Mouse (Mus musculus) intestine, postnatal 0 days (tissue): Measurements from ENCODE around the gene Ccdc146. TPM values are rescaled to one million over a fixed set of nuclear protein-coding genes. Genes with fewer than 3 reads are reported as not detected.
"Not testable (repeated sequence)": the region's sequence is repeated elsewhere in the genome, so short reads cannot be mapped to it uniquely, and the experiment has no call there.

Experiments
- ATAC-seq: fragments of 200-750 bp; cut with Nextera tagmentation; 2 replicates; pipeline ENCODE4 v1.8.0; 2017; ENCODE audit warnings: mild to moderate bottlenecking, moderate TSS enrichment, moderate library complexity
- H3K27ac ChIP-seq: fragments of 300-500 bp; sonication (generic); 2 replicates; pipeline ENCODE4 v1.5.1; 2014; ENCODE audit warnings: mild to moderate bottlenecking, low read depth, low read length, moderate library complexity
- H3K27me3 ChIP-seq: fragments of 300-500 bp; sonication (generic); replicated peaks from 2 replicates; pipeline ENCODE4 v1.6.1; 2014; ENCODE audit warnings: low read length, mixed read lengths; ENCODE audit not compliant: control insufficient read depth, insufficient read depth
- H3K36me3 ChIP-seq: fragments of 300-500 bp; sonication (generic); 2 replicates; pipeline ENCODE4 v1.6.1; 2014; ENCODE audit warnings: mild to moderate bottlenecking, moderate library complexity; ENCODE audit not compliant: control insufficient read depth, insufficient read depth
- H3K4me1 ChIP-seq: fragments of 300-500 bp; sonication (generic); replicated peaks from 2 replicates; pipeline ENCODE4 v1.6.1; 2014; ENCODE audit warnings: antibody characterized with exemption, low read length, mixed read lengths; ENCODE audit not compliant: control insufficient read depth, insufficient read depth
- H3K4me2 ChIP-seq: fragments of 300-500 bp; sonication (generic); replicated peaks from 2 replicates; pipeline ENCODE4 v1.6.1; 2014; ENCODE audit warnings: low read depth, mild to moderate bottlenecking, moderate library complexity
- H3K4me3 ChIP-seq: fragments of 300-500 bp; sonication (generic); 2 replicates; pipeline ENCODE4 v1.5.1; 2014; ENCODE audit warnings: low read depth, low read length
- H3K9ac ChIP-seq: fragments of 300-500 bp; sonication (generic); 2 replicates; pipeline ENCODE4 v1.6.1; 2014; ENCODE audit warnings: mild to moderate bottlenecking, low read depth, low read length
- H3K9me3 ChIP-seq: fragments of 300-500 bp; sonication (generic); 2 replicates; pipeline ENCODE4 v1.6.1; 2016; ENCODE audit warnings: mixed run types; ENCODE audit not compliant: control insufficient read depth
- CTCF ChIP-seq: sonication (generic); IDR thresholded peaks from 2 replicates; pipeline ENCODE4 v1.5.1; 2016; ENCODE audit warnings: low read depth, mild to moderate bottlenecking, control low read depth, antibody characterized with exemption, moderate library complexity
- WGBS: fragments of 180-500 bp; shearing (Covaris S2); extraction: QIAGEN DNeasy Blood & Tissue Kit; methylation state at CpG from one replicate; pipeline ENCODE4 v1.1.7; 2014; 5-methylcytosine and 5-hydroxymethylcytosine counted together
- polyA plus RNA-seq: library from polyadenylated mRNA; unstranded; fragments of >200 nt; fragmentation: Nextera tagmentation; extraction: Ambion mirVana; gene quantifications from 2 replicates; pipeline ENCODE4 v1.2.1, GENCODE M21; 2015

Ccdc146 gene
- polyA plus RNA-seq, 1 experiment from 2014 or later: 0.44 TPM

DNA sequence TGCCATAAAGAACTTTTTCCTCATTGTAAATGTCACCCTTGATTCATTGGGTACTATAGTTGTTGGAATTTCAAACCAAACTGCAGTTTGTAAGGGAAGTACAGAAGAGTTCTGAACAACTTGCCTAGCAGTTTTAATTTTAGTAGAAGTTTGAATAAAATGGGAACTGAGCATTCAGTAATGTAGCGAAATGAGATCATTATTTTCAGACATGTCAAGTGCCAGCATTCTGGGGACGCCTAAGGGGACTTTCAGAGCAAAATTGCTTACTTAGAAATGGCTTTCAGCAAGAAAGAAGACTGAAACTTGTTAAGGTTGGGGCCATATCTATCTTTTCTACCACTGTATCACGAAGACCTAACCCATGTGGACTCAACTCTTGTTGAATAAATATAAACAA, 65.8 kb downstream of the Ccdc146 start:
- no peaks in the 10 kb centered on the region for H3K36me3 ChIP-seq
- H3K27me3 ChIP-seq: no peaks in the 10 kb centered on the region
- H3K4me3 ChIP-seq: no peak overlapping the region
- TF ChIP-seq CTCF: no peak
- WGBS: 74% methylated on average over 3 of the region's 3 CpGs
- H3K4me2 ChIP-seq: no peak overlapping the region
- H3K9me3 ChIP-seq: no peaks in the 10 kb centered on the region
- no peak overlapping the region for H3K27ac ChIP-seq
- ATAC-seq: no peak
- no peak overlapping the region for H3K9ac ChIP-seq
- H3K4me1 ChIP-seq: no peaks in the 10 kb centered on the region

DNA sequence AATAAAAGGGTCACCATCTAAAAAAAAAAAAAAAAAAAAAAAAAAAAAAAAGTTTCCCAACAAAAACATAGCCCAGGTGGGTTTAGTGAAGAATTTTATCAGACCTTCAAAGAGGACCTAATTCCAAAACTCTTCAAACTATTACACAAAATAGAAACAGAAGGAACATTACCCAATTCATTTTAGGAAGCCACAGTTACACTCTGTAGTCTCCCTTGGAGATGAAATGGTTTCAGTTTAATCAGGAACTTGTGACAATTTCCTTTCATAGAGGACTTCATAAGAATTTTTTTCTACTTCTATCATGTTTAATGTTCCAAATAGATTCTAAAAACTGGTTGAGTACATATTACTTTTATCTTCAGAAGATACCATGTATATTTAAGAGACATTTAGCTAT, 72.8 kb downstream of the Ccdc146 start:
- no peak overlapping the region for H3K27ac ChIP-seq
- no peak overlapping the region for H3K9ac ChIP-seq
- H3K27me3 ChIP-seq: no peaks in the 10 kb centered on the region
- H3K4me1 ChIP-seq: no peaks in the 10 kb centered on the region
- H3K4me2 ChIP-seq: no peak overlapping the region
- H3K9me3 ChIP-seq: no peaks in the 10 kb centered on the region
- H3K36me3 ChIP-seq: no peaks in the 10 kb centered on the region
- TF ChIP-seq CTCF: no peak
- no peak for ATAC-seq
- no peak overlapping the region for H3K4me3 ChIP-seq

DNA sequence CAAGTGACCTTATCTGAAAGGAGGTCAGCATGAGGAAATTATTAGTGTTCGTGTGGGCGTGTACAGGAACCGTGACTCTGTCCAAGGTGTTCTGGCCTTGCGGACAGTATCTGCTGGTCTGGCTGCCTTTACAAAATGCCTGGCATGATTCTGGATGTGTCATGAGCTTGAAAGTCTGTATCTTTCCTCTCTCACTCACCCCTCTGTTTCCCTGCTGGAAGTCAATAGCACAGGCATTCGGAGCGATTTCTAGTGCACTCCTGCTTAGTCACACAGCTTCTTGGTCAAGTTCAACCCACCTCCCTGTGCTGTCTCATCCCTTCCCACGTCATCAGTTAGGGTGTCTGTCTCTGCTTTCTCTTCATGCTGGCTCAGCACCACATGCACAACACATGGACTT, 76.1 kb downstream of the Ccdc146 start:
- TF ChIP-seq CTCF: no peak
- H3K9me3 ChIP-seq: no peaks in the 10 kb centered on the region
- H3K36me3 ChIP-seq: no peaks in the 10 kb centered on the region
- H3K4me3 ChIP-seq: no peak overlapping the region
- no peak overlapping the region for H3K27ac ChIP-seq
- H3K4me2 ChIP-seq: no peak overlapping the region
- H3K4me1 ChIP-seq: no peaks in the 10 kb centered on the region
- WGBS: 78% methylated on average over 7 of the region's 7 CpGs
- no peaks in the 10 kb centered on the region for H3K27me3 ChIP-seq
- H3K9ac ChIP-seq: no peak overlapping the region
- no peak for ATAC-seq

DNA sequence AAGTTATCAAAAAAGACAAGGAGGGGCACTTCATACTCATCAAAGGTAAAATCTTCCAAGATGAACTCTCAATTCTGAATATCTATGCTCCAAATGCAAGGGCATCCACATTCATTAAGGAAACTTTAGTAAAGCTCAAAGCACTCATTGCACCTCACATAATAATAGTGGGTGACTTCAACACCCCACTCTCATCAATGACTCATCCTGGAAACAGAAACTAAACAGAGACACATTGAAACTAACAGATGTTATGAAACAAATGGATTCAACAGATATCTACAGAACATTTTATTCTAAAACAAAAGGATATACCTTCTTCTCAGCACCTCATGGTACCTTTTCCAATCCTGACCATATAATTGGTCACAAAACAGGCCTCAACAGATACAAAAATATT, 82.2 kb downstream of the Ccdc146 start:
- not testable (repeated sequence) for H3K4me3 ChIP-seq, H3K9ac ChIP-seq, H3K4me1 ChIP-seq, H3K4me2 ChIP-seq, H3K27me3 ChIP-seq, H3K9me3 ChIP-seq, ATAC-seq, H3K36me3 ChIP-seq, H3K27ac ChIP-seq

DNA sequence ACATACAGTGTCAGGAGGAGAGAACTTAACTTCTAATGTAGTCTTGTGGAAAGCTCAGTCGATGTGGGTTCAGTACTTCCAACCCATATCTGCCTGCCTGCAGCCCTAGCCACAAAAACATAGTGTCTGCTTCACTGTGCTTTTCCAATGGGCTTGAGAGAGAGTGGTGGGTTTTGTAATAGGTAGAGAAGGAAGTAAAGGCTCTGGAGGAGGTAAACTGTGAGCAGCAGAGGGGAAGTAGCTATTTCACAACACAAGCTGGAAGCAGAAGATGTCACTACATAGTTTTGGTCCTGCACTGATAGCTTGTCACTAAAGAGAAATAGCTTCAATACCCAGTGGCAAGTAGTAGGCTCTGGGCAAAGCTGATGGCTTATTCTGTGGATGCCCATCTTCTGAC, 92.4 kb downstream of the Ccdc146 start:
- Histone ChIP-seq H3K9ac (no peak overlapping the region), H3K27me3 (no peaks in the 10 kb centered on the region), H3K9me3 (no peaks in the 10 kb centered on the region), H3K4me1 (no peaks in the 10 kb centered on the region), H3K4me3 (no peak overlapping the region), H3K27ac (no peak overlapping the region), H3K36me3 (no peaks in the 10 kb centered on the region), H3K4me2 (no peak overlapping the region)
- no peak for TF ChIP-seq CTCF
- WGBS: 79% methylated on average over 1 of the region's 1 CpGs
- no peak for ATAC-seq

DNA sequence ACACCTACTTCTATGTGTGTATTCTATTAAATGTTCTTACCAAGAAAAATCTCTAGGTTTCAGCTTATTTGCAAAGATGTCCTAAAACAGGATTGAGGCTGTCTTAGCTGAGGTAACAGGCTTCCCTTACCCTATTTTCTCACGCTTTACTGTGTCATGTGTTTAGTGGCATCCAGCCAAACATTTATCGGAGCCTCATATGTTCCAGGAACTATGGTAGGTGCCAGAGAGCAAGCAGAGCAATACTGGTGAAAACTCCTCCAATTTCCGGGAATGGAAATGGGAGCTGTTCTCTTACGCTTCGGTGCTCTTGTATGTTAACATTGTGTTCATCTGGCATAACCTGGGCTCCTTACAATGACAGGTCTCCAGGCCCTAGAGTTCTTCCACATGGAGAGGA, 92.8 kb downstream of the Ccdc146 start:
- Histone ChIP-seq H3K9ac (no peak overlapping the region), H3K27me3 (no peaks in the 10 kb centered on the region), H3K36me3 (no peaks in the 10 kb centered on the region), H3K9me3 (no peaks in the 10 kb centered on the region), H3K27ac (no peak overlapping the region), H3K4me2 (no peak overlapping the region), H3K4me1 (no peaks in the 10 kb centered on the region), H3K4me3 (no peak overlapping the region)
- no peak for ATAC-seq
- no peak for TF ChIP-seq CTCF
- 66% methylated on average over 5 of the region's 5 CpGs for WGBS
